Mouse (Mus musculus) T-cell, adult 2 months (primary cell): ENCODE measurements around the gene Desi1.
A peak's percentile ranks its signal among the peaks of the same experiment; 100 is the strongest.

Source experiments
- DNase-seq: peaks from one replicate; pipeline ENCODE4 v3.0.0; 2022; ENCODE audit warnings: low spot score

Gene Desi1

DNA sequence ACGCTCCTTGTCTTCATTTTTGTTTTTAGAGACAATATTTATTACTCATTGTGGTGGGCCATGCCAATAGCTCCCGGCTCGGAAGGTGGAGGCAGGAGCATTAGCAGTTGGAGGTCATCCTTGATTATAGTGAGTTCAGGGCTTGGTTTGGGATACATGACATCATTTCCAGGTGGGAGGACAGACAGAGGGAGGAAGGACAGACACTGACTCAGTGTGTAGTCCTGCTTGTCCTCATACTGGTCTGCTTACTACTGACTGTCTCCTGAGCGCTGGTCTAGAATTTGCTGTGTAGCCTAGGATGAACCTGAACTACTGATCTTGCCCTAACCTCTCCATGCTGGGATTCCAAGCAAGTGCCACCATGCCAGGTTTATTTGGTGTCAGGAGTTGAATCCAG lies at the start of gene Desi1:
Gene Desi1, minus strand, starts transcription at position 101 of the 400 bp plus-strand sequence.
- no peak for DNase-seq

DNA sequence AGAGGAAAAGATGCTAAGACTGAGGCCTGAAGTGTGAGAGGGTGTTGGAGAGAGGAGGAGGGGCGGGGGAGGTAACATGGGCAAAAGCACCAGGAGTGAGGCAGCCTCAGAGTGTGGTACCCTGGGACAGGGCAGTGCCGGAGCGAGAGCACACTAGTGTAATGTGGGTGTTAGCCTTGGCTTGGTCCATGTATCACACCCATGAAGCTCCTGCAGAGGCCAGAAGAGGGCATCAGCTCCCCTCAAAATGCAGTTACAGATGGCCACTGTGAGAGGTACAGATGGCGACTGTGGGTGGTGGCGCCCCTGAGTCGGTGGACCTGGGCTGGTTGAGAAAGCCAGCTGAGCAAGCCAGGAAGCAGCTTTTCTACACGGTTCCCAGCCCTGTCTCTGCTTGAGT lies 47.5 kb upstream of the Desi1 start:
- DNase-seq: peak; percentile 34

DNA sequence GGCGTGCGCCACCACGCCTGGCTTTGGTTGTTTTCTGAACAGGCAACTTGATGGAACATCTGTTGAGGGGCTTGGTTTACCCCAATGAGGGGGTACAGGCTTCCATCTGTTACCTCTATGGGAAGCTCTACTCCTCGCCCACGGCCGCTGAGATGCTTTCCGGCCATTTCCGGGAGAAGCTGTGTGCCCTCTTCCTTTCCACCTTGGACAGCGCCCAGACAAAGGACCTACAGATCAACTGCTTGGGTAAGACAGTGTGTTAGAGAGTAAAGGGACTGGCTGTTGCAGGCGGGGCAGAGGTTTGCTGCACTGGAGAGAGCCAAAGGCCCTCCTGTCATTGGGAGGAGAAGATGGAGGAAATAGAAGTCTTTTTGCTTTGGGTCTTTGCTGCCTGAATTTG lies 46.2 kb upstream of the Desi1 start:
- DNase-seq: no peak

DNA sequence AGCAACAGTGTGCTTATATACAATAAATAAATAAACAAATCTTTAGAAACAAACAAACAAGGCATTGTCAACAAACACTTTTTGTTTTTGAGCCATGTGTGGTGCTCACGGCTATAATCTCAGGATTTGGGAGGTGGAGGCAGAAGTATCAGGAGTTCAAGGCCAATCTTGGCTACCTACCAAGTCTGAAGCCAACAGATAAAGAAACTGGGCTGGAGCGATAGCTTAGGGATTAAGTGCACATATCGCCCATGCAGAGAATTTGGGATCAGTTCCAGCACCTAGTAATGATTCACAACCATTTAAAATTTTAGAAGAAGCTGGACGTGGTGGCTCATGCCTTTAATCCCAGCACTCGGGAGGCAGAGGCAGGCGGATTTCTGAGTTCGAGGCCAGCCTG lies 39.8 kb upstream of the Desi1 start:
- no peak for DNase-seq

DNA sequence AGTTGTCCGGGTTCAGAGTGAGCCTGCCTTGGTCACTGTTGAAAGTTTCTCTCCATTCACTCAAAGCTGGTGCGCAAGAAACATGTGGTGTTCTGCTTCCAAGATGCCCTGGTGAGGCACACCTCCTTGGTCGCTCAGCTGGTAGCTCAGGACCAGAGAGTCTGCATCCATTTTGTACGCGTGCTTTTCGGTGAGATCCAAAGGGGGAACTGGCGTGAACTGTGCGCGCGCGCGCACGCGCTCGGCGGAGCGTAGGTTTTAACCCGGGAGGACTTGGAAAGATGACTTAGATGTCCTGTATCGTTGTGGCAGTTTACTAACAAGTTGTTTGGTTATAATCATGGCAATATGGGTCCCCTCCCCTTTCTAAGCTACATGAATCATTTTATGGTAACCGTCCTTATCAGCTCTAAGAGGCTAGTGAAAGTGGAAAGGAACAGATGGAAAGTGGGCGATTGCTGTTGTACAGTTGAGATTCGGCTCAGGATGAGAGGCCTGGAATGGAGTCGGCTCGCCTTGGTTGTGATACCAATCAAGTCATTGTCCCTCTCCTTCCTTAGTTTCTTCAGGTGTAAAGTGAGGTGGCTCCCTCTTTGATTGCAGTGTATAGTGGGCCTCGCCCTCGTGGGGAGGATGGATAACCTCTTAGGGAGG lies 38.3 kb upstream of the Desi1 start:
- no peak for DNase-seq

DNA sequence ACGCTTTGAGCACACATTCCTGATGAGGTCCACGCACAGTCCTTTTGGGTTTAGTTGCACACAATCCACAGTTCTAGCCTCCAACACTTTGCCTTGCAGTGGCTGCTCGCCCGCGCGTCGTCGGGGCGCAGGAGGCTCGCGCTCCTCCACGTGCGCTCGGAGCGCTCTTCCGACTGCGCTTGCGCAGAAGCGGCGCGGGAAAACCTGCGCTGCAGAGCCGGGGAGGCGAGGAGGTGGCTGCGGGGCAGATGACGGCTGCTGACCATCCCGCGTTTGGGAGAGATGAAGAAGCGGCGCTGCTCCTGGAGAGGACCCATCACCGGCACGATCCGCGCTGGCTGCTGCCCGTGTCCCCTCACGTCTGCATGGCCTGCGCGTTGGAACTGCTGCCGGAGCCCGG lies 36.2 kb upstream of the Desi1 start, which contains the start of gene Mei1:
Gene Mei1, plus strand, starts transcription at position 99 of the 400 bp plus-strand sequence.
- DNase-seq: no peak

DNA sequence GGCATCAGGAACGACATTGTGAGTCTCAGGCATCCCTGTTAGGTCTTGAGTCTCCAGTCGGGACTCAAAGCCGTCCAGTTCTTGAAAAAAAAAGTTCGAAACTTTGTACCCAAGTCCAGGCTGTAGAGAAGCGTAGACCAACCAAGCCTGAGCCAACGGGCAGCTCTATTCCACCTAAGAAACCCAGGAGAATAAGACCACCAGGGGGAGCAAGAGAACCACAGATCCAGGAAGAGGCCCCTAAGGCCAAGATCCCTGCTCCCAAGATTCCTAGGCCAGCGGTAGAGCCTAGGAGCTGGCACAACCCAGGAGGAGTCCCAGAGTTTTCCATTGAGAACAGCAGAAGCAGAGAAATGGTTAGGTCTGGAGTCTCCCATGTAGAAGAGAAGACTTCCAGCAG lies 31.8 kb upstream of the Desi1 start:
- DNase-seq: peak; percentile 42

DNA sequence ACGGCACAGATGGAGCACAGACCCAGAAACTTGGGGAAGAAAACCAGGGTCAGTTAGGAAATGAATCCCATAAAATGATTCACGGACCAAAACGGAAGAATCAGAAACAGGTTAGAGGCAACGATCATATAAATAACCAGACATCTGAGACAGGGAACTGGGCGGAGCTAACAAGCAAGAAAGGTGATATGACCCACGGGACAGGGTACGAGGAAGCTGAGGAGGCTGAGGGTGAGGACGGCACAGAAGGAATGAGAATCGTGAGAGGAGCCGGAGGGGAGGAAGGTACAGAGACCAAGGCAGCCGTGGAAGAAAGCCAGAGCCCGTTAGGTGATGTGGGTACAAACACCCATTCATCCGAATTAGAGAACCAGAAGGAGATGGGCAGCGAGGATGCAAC lies 30.2 kb upstream of the Desi1 start:
- DNase-seq: no peak

DNA sequence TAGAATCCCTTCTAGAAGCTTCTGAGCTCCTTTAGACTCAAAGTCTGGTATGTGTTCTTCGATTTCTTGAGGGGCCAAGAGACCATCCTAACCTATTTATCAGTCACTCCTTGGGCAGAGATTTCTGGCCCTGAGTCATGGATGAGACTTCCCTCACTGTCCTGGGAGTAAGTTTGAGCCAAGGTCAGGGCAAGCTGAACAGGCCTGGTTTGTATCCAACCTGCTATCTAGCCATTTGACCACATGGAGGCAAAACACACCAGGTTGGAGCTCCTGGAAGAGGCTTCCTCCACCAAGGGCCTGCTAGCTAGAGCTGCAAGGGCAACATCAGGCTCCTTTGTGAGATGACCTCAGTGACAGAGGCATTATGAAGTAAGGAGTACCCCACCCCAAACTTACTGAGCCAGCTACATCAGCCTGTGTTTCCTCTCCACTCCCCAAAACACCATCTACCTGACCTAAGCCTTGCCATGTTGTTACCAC lies 25.1 kb upstream of the Desi1 start, which contains the start of gene 4930407I10Rik:
Gene 4930407I10Rik, plus strand, starts transcription at position 433 of the 483 bp plus-strand sequence.
- no peak for DNase-seq

DNA sequence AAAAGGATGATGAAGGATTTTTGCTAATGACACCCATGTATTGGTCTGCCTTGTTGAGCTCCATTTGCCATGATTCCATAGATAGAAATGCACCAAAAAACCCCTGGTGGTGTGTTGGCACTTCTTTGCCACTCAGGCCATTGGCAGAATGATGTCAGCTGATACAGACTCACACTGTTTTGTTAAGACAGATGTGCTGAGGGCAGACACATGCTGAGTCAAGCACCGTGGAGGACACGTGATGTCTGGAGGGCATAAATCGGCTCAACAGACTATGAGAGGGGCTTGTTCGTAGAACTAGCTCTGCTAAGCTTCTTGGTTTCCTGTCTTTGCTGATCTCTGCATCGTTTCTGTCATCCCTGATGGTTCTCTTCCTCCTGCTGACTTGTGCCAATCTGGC lies 18.9 kb upstream of the Desi1 start:
- DNase-seq: no peak

DNA sequence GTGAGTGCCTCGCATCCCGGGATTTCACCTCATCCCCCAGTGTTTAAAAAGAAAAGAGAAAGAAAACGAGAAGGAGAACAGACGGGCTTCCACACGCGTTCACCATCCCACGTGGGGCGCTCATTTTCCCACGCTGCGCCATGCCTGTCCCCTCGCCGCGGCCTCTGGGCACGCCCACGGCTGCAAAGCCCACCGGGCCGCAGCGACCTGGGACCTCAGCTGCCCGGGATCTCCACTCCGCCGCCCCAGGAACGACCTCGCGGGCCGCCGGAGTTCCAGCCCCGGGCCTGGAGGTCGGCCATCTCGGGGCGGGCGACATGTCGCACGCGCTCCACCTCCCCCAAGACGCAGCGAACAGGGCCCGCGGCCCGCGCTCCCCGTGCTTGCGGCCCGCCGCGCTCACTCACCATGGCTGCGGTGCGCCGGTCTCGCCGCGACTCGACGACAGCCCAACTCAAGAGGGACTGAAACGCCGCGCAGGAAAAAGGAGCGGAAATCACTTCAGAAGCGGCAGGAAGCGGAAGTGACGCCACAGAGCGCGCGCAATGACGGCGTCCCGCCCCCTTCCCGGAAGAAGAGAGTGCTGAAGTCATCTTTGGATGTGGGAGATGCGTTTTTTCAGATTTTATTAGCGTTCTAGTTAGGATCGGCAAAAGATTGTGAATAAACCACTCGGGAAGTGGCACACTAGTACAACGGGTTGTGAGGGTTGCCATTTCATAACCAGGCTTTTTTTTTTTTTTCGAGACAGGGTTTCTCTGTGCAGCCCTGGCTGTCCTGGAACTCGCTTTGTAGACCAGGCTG lies 13.6 kb upstream of the Desi1 start, which contains the start of gene Snu13:
Gene Snu13, minus strand, starts transcription at position 519 of the 804 bp plus-strand sequence.
- DNase-seq: peak; percentile 94

DNA sequence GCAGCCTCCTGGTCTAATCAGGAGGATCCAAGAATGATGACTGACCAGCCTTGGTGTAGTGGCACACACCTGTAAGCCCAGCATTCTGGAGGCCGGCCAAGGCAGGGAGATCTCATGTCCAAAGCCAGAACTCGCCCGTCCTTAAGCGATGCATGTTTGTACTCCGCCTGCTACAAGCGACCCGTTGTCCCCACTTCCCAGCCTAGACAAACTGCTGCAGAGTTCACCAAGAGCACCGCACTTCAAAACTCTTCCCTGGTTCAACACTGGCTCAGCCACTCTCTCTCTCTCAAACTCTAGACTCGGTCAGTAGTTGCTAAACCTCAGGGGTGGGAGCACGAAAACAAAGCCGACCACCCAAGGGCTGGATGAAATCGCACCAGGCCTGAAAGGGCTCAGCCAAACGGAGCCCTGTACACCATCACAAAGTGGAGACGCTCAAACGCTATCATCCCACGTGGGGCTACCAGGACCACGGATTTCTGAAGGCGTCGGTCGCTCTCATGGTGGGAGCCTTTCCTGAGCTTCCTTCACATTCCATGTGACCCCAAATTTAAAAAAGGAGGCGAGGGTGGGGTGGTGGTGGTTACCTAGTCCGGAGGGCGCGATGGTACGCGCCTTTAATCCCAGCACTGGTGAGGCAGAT lies 12.7 kb upstream of the Desi1 start:
- DNase-seq: no peak

DNA sequence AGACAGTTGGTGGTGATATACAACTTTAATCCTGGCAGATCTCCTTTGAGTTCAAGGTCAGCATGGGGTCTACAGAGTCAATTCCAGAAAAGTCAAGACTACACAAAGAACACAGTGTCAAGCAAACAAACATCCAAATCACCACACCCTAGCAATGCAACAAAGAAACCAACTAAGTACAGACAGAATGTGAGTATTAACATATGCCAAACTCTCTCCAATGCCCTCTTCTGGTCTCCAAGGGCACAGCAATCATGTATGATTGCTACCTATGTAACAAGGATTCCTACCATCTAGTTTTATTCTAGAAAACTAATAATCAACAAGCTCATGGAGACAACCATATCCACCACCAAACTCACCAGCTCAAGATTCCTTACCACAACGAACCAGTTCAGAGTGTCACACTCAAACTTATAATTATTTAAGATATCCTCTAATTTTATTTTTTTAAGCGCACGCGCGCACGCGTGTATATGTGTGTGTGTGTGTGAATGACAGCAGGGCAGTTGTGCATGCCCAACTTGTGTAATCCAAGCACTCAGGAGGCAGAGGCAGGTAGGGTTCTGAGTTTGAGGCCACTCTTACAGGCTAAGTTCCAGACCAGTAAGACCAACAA lies 10.6 kb upstream of the Desi1 start:
- DNase-seq: peak; percentile 36

DNA sequence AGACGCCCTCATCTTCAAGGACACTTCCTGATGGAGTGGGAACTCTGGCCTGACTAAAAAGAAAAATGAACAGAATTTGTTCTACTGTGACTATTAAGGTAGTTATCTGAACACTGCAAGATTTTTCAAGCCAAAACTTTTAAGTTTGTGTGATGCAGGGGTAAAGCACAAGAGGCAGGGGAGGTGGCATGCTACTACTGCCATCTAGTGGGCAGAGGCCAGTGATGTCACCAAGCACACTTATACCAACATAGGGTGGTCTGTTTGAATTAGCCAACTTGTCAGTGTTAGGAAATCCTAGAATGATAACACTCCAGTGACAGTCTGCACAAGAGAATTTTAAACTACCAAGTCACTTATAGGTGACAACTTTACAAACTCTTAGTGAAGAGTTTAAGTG lies 7.0 kb upstream of the Desi1 start:
- peak; percentile 63 for DNase-seq

DNA sequence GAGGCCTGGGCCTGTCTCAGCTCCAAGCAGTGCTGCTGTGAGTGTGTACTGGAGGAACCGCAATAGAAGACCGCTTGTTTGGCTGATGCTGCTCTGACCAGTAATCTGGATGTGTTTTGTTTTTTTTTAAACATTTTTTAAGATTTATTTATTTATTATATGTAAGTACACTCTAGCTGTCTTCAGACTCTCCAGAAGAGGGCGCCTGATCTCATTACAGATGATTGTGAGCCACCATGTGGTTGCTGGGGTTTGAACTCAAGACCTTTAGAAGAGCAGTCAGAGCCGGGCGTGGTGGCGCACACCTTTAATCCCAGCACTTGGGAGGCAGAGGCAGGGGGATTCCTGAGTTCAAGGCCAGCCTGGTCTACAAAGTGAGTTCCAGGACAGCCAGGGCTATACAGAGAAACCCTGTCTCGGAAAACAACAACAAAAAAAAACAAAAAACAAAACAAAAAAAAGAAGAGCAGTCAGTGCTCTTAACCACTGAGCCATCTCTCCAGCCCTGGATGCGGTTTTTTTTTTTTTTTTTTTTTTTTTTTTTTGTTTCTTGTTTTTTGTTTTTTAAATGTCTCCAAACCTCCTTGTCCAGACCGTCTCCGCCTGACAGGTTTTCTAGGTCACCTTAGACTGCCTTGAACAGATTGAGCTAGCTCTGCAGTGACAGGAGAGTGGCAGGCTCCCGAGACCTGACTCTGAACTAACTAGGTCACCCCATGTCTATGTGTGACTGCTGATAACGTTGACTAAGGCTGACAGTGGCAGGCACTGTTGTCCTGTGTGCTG lies 2.4 kb upstream of the Desi1 start:
- DNase-seq: peak; percentile 59

DNA sequence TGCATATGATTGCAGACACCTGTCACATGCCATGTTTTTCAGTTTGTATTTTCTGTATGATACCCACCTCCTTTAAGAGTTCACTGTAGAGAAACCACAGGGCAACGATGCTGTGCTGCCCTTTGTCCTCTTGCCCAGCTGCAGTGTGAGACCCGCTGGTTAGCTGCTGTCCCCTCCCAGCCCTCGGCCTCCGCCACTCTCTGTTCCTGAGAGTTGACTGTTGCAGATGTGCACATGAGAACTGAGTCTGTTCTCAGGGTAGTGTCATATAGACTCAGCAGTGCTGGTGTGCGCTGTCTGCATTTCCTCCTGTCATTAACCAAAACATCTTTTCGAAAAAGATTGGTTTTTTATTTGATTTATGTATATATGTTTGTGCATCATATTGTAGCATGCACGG lies 1.3 kb downstream of the Desi1 start:
- DNase-seq: no peak

DNA sequence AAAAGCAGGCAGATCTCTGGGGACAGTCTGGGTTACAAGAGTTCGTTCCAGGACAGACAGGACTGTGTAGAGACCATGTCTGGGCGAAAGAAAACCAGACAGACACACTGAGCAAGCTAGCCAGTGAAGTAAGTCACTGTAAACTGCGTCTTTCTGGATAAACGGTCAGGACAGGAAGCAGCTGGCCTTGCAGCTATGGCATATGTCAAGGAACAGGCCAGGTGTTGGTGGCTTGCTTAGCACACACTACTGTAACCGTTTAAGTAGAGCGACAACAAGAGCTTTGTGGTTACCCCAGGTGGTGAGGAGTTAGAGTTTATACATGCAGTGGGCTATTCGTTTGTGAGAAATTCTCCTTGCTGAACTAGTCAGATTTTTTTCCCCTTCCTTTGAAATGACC lies 5.9 kb downstream of the Desi1 start:
- no peak for DNase-seq

DNA sequence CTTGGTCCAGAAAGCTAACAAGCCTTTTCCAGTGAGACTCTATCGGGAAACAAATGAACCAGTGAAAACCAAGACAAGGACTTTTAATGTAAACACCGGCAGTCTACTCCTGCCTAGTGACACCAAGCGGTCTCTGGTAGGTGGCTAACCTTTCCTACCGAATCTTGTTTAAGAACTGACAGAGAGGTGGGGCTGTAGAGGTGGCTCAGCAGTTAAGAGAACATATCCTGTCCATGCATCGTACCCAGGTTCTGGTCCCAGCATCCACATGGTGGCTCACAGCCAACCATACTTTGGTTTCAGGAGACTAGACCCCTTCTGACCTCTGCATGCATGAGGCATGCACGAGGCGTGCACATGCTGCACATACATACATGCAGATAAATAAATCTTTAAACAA lies 6.4 kb downstream of the Desi1 start:
- no peak for DNase-seq

DNA sequence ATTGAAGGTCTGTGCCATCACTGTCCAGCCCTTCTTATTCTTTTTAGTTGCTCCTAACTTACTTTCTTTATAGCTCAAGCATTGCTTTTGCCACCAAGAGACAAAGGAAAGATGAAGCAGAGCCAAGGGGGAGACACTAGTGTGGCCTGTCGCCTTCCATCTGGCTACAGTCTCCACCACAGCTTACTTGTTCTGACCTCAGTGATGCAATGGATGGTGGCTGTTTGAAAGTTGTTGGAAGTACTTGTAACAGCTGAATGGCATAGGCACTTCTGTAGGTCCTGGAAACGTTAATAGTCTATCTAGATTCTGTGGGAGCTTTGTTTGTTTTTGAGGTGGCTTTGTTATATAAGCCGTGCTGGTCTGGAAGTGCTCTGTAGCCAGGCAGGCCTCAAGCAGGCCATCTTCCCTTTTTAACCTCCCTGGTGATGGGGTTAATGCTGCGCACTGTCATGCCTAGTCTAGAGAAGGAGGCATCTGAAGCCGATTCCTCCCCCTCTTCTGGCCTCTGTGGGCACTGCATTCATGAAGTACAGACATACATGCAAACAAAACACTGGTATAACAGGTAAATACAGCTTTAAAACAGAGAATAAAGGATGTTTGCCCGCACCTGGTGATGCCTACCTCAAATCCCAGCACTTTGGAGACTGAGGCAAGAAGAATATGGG lies 9.6 kb downstream of the Desi1 start:
- no peak for DNase-seq

DNA sequence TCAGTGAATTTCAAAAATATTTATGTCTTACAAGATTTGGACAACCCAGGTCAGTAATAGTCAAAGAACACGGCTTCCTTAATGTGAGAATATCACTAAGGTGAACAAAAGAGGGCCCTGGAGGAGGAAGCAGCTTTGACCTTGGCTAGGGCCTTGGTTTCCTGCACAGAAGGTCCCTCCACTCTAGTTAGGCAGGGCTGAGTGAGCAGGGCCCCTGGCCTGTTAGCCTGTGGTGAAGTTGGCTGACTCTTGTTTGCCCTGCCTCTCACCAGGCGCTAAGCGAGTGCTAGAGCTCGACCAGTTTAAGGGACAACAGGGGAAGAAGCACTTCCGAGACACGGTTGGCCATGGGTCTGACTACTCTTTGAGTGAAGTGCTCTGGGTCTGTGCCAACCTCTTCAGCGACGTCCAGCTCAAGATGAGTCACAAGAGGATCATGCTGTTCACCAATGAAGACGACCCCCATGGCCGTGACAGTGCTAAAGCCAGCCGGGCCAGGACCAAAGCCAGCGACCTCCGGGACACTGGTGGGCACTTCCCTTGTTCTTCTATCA lies 11.1 kb downstream of the Desi1 start:
- DNase-seq: no peak

DNA sequence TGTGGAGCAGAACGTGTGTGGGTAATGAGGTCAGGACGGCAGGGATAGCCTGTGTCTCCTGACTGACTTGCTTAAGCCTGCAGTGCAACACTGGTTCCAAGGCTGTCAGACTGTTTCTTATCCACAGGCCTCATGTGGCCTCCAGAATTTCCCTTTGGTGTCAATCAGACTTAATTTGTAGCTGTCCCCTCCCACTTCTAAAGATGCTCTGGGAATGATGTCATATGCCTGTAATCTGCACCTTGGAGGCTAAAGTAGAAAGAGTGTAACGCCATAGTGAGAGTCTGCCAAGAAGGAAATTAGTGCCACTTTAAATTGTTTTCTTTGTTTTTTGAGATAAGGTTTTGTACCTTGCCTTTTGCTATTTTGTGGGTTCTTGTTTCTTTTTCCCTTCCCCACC lies 14.4 kb downstream of the Desi1 start:
- DNase-seq: no peak
